Mouse (Mus musculus) myocyte (in vitro differentiated cells): ENCODE data around the gene Pacs1. TPM values are rescaled to one million over a fixed set of nuclear protein-coding genes. Genes with fewer than 3 reads are reported as not detected.
A peak's percentile ranks its signal among the peaks of the same experiment; 100 is the strongest.
"Not testable (repeated sequence)": the region's sequence is repeated elsewhere in the genome, so short reads cannot be mapped to it uniquely, and the experiment has no call there.

Experiments
- H3K27me3 ChIP-seq: one replicate; pipeline ENCODE4 v1.6.1; 2011; ENCODE audit not compliant: control insufficient read depth, insufficient read depth, insufficient read length
- H3K36me3 ChIP-seq: one replicate; pipeline ENCODE4 v1.6.1; 2011; ENCODE audit not compliant: control insufficient read depth, insufficient read depth
- H3K4me2 ChIP-seq: one replicate; pipeline ENCODE4 v1.6.1; 2011; ENCODE audit warnings: low read depth, control low read depth
- H3K4me3 ChIP-seq: one replicate; pipeline ENCODE4 v1.5.1; 2011; ENCODE audit warnings: mild to moderate bottlenecking, control low read depth, moderate library complexity
- H3K79me2 ChIP-seq: one replicate; pipeline ENCODE4 v1.6.1; 2011; ENCODE audit not compliant: control insufficient read depth, insufficient read depth
- H3ac ChIP-seq: one replicate; pipeline ENCODE4 v1.6.1; 2011; ENCODE audit not compliant: control insufficient read depth, insufficient read length
- CEBPB ChIP-seq: IDR thresholded peaks from 2 replicates; pipeline ENCODE4 v1.6.1; 2011; ENCODE audit warnings: mild to moderate bottlenecking, moderate library complexity; ENCODE audit not compliant: poor library complexity, insufficient read depth, severe bottlenecking
- E2F4 ChIP-seq: IDR thresholded peaks from one replicate; pipeline ENCODE4 v1.6.1; 2011; ENCODE audit warnings: mild to moderate bottlenecking, control low read depth, moderate library complexity; ENCODE audit not compliant: insufficient read depth
- MAX ChIP-seq: IDR thresholded peaks from one replicate; pipeline ENCODE4 v1.6.1; 2011; ENCODE audit warnings: low read depth, mild to moderate bottlenecking, control low read depth
- MYOD1 ChIP-seq, 3 experiments: IDR thresholded peaks; one replicate each; pipeline ENCODE4 v1.6.1; 2011; ENCODE audit warnings: control low read depth in 2 of 3, low read depth in 2 of 3, mild to moderate bottlenecking in 2 of 3, moderate library complexity in 1 of 3; ENCODE audit not compliant: insufficient read length in 2 of 3, control insufficient read depth in 1 of 3
- MYOG ChIP-seq, 3 experiments: IDR thresholded peaks; one replicate each; pipeline ENCODE4 v1.6.1; 2011; ENCODE audit warnings: control low read depth in 2 of 3, low read depth in 2 of 3, mild to moderate bottlenecking in 2 of 3; ENCODE audit not compliant: insufficient read length in 2 of 3, control insufficient read depth in 1 of 3, insufficient read depth in 1 of 3
- POLR2A ChIP-seq: IDR thresholded peaks from one replicate; pipeline ENCODE4 v1.6.1; 2011; ENCODE audit warnings: low read depth, mild to moderate bottlenecking, control low read depth, moderate library complexity; ENCODE audit not compliant: insufficient read length
- POLR2AphosphoS2 ChIP-seq: IDR thresholded peaks from one replicate; pipeline ENCODE4 v1.6.1; 2011; ENCODE audit warnings: low read depth, control low read depth; ENCODE audit not compliant: insufficient read length
- REST ChIP-seq: IDR thresholded peaks from one replicate; pipeline ENCODE4 v1.6.1; 2011; ENCODE audit warnings: mild to moderate bottlenecking, control low read depth, moderate library complexity; ENCODE audit not compliant: insufficient read depth, insufficient read length
- SRF ChIP-seq: IDR thresholded peaks from one replicate; pipeline ENCODE4 v1.6.1; 2011; ENCODE audit warnings: low read depth; ENCODE audit not compliant: control insufficient read depth, insufficient read length
- TCF12 ChIP-seq: IDR thresholded peaks from one replicate; pipeline ENCODE4 v1.6.1; 2011; ENCODE audit warnings: mild to moderate bottlenecking, control low read depth; ENCODE audit not compliant: poor library complexity, insufficient read depth, severe bottlenecking
- TCF3 ChIP-seq: IDR thresholded peaks from one replicate; pipeline ENCODE4 v1.6.1; 2011; ENCODE audit warnings: low read depth, control low read depth; ENCODE audit not compliant: insufficient read length
- USF1 ChIP-seq: IDR thresholded peaks from one replicate; pipeline ENCODE4 v1.6.1; 2011; ENCODE audit warnings: low read depth, mild to moderate bottlenecking, control low read depth, moderate library complexity
- polyA plus RNA-seq: library from polyadenylated mRNA; unstranded; fragments of >200 nt; fragmentation: generic; extraction: Trizol; gene quantifications from one replicate; pipeline ENCODE4 v1.2.1, GENCODE M21; 2012; ENCODE audit warnings: missing spikeins

Gene Pacs1
- polyA plus RNA-seq, 1 experiment: 6.5 TPM

DNA sequence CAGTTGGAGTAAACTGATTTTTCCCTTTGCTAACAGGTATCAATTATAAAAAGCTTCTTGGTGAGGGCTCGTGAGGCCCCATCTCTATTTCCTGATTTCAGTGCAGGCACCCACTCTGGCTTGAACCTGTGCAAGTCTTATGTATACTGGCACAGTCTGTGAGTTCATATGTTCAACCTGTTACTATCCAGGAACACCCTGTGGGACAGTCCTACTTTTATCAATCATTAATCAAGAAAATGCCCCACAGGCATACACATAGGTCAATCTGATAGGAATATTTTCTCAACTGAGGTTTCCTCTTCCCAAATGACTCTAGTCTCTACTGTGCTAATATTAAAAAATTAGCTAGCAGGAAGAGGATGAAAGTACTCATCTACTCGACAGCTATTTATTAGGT is 42.8 kb downstream of the Pacs1 start:
- Histone ChIP-seq H3K36me3 (no peaks in the 10 kb centered on the region), H3ac (no peak overlapping the region), H3K27me3 (no peaks in the 10 kb centered on the region), H3K4me3 (no peak overlapping the region), H3K79me2 (no peaks in the 10 kb centered on the region), H3K4me2 (no peak overlapping the region)
- TF ChIP-seq REST: no peak
- TF ChIP-seq MAX: no peak
- TF ChIP-seq E2F4: no peak
- TF ChIP-seq CEBPB: no peak
- TF ChIP-seq SRF: no peak
- no peak for TF ChIP-seq POLR2AphosphoS2
- TF ChIP-seq MYOG (IDR thresholded peaks at IDR 0.05; ENCODE audit: control insufficient read depth in 1 of 3, insufficient read depth in 1 of 3, insufficient read length in 2 of 3, low read depth in 2 of 3): no peak
- no peak for TF ChIP-seq USF1
- no peak for TF ChIP-seq POLR2A
- TF ChIP-seq TCF3: no peak
- no peak for TF ChIP-seq TCF12
- no peak for TF ChIP-seq MYOD1 (IDR thresholded peaks at IDR 0.05; ENCODE audit: control insufficient read depth in 1 of 3, insufficient read length in 2 of 3, low read depth in 2 of 3)

DNA sequence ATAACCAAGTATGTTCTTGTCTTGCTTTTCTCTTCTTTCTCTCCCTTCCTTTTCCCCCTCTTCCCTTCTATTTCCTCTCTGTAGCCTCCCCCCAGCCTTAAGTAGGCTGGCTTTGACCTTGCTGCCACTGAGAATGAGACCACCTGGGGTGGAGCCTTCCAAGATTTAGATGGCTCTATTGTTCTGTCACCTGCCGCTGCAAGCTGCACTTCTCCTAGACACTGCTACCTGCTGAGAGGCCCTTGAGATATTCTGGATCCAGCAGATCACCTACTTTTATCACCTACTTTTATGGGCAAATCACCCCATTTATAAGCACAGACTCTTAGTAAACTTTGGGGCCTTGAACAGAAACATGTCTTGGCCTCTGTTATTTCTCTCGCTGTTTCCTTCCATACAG is 48.3 kb downstream of the Pacs1 start:
- Histone ChIP-seq H3K4me2 (no peak overlapping the region), H3K36me3 (no peaks in the 10 kb centered on the region), H3K4me3 (no peak overlapping the region), H3K79me2 (no peaks in the 10 kb centered on the region), H3ac (no peak overlapping the region), H3K27me3 (no peaks in the 10 kb centered on the region)
- TF ChIP-seq MYOG (IDR thresholded peaks at IDR 0.05; ENCODE audit: control insufficient read depth in 1 of 3, insufficient read depth in 1 of 3, insufficient read length in 2 of 3, low read depth in 2 of 3): no peak
- TF ChIP-seq TCF12: no peak
- no peak for TF ChIP-seq MYOD1 (IDR thresholded peaks at IDR 0.05; ENCODE audit: control insufficient read depth in 1 of 3, insufficient read length in 2 of 3, low read depth in 2 of 3)
- no peak for TF ChIP-seq CEBPB
- no peak for TF ChIP-seq E2F4

DNA sequence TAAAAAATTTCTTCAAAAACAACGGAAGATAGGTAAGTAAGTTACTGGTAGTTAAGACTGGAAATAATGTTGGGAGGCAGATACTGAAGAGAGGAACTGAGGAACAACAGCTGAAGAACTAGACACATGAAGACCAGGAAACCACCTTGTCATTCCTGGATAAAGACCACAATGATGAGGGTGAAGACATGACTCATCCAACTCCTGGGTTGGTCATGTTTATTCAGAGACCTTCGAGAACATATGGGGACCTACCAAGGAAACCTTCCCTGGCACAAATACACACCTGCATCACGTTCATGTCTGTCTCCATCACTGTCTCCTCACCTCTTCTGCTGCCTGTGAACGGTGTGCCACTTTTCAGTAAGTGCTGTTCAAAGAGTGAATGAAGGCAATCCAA is 48.8 kb downstream of the Pacs1 start:
- Histone ChIP-seq H3K4me3 (no peak overlapping the region), H3K36me3 (no peaks in the 10 kb centered on the region), H3K27me3 (no peaks in the 10 kb centered on the region), H3ac (no peak overlapping the region), H3K4me2 (no peak overlapping the region), H3K79me2 (no peaks in the 10 kb centered on the region)
- TF ChIP-seq CEBPB (no peak), USF1 (no peak), MYOD1 (IDR thresholded peaks at IDR 0.05; ENCODE audit: control insufficient read depth in 1 of 3, insufficient read length in 2 of 3, low read depth in 2 of 3) (no peak), TCF12 (no peak), MYOG (IDR thresholded peaks at IDR 0.05; ENCODE audit: control insufficient read depth in 1 of 3, insufficient read depth in 1 of 3, insufficient read length in 2 of 3, low read depth in 2 of 3) (no peak), POLR2A (no peak), REST (no peak), E2F4 (no peak), SRF (no peak), TCF3 (no peak), MAX (no peak), POLR2AphosphoS2 (no peak)

DNA sequence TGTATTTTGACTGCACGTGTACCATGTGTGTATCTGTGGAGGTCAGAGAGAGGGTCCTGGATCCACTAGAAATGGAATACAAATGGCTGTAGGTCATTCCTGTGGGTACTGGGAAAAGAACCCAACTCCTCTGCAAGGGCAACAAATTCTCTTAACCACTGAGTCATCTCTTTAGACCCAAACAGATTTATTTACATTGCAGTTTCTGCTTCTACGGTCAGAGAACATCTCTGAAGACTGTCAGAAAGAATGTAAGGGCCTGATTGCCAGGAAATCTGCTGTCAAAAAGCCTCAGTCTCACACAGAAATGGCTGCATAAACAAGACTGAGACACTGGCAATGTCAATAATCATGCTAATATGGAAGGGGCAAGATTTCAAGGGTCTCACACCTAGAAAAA is 51.0 kb downstream of the Pacs1 start:
- no peaks in the 10 kb centered on the region for H3K79me2 ChIP-seq
- no peaks in the 10 kb centered on the region for H3K36me3 ChIP-seq
- no peak for TF ChIP-seq TCF12
- TF ChIP-seq REST: no peak

DNA sequence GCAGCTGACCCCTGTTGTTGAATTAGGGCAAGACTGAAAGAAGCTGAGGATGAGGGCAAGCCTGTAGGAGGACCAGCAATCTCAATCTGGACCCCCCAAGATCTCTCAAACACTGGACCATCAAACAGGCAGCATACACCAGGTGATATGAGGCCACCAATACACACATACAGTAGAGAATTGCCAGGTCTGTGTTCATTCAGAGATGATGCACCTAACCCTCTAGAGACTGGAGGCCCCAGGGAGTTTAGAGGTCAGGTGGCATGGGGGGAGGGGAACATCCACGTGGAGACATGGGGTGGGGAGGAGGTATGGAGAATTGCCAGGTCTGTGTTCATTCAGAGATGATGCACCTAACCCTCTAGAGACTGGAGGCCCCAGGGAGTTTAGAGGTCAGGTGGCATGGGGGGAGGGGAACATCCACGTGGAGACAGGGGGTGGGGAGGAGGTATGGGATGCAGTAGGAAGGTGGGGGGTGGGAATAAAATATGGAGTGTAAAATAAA is 51.6 kb downstream of the Pacs1 start:
- H3ac ChIP-seq, H3K4me3 ChIP-seq, H3K36me3 ChIP-seq, H3K4me2 ChIP-seq, H3K79me2 ChIP-seq, H3K27me3 ChIP-seq: not testable (repeated sequence)

More for the DNA sequence above, 51.0 kb downstream of the Pacs1 start:
- Histone ChIP-seq H3ac (no peak overlapping the region), H3K4me3 (no peak overlapping the region), H3K4me2 (no peak overlapping the region), H3K27me3 (no peaks in the 10 kb centered on the region)

DNA sequence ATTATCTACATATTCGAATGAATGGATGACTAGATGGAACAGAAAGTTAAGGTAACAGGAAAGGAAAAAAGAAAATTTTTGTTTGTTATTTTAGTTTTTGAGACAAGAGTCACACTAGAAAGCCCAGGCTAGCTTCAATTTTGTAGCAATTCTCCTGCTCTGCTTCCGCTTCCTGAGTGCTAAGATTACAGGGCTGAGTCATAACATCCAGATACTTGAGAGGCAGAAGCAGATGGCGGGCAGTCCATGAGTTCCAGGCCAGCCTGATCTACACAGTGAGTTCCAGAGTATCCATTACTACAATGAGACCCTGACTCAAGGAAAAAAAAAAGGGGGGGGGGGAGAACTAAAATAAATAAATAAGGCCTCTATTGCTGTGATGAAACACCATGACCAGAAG is 52.5 kb downstream of the Pacs1 start:
- Histone ChIP-seq H3K4me2 (no peak overlapping the region), H3K27me3 (no peaks in the 10 kb centered on the region), H3K79me2 (no peaks in the 10 kb centered on the region), H3ac (no peak overlapping the region), H3K4me3 (no peak overlapping the region), H3K36me3 (no peaks in the 10 kb centered on the region)
- no peak for TF ChIP-seq E2F4
- TF ChIP-seq MYOD1 (IDR thresholded peaks at IDR 0.05; ENCODE audit: control insufficient read depth in 1 of 3, insufficient read length in 2 of 3, low read depth in 2 of 3): peak in 2 of 3 experiments; percentile 16 to 38
- no peak for TF ChIP-seq TCF3
